Mouse (Mus musculus): ENCODE results near the gene Tmtc4. TPM values are rescaled to one million over a fixed set of nuclear protein-coding genes. Genes with fewer than 3 reads are reported as not detected.

Gene Tmtc4
- 1 to 10 TPM; 2.9 to 4.9 TPM for total RNA-seq (2023)

DNA sequence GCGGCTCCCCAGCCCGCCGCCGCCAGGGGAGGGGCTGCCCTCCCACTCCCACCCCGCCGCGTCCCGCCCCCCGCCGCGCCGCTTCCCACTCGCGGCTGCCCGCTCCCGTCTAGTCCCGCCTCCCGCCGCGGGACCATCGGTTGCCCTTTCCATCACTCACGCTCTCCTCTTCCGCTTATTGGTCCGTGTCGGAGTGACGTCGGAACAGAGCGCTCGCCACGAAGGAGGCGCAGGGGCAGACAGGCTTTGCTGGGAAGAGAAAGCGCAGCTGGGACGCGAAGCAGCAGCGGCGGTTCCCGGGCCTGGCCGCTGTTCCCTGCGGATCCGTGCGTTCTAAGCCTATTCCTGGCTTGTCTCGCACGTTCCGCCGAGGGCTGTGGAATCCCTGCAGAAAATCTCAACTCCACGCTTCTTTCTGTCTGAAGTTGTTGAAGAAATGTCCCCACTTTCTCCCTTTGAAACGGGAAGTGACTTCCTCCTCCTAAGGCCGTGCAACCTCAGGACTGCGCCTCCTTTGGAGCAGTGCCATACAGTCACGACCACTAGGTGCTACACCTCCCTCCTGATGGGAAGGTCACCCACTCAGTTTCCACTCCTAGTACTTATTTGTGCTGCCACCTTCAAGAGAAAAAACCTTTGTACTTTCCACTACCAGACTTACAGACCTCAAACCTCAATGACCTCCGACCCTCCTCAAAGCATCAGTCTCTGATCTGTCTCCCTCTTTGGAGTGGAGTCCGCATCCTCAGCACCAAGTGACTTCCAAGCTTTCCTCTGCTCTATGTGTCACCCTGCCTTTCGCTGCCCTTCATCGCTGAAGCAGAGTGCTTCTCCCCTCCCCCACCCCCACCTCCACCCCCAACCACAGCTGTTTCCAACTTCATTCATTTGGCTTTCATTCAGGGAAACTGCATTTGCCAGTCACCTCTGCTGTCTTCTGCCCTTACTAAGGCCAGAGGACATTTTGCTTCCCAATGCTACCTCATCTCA lies at the start of gene Tmtc4:
Gene Tmtc4, minus strand, starts transcription at position 810 of the 990 bp plus-strand sequence.

GRCm38 (mm10) chr14:122913657-122914056 lies 70.2 kb downstream of the Tmtc4 start, which contains the start of gene Ggact:
Gene Ggact, minus strand, starts transcription at chr14:122913757.

Other genes with a start within 250 kb of the Tmtc4 start
- gene Ggact, start 70.3 kb downstream of the Tmtc4 start, total RNA-seq (2023): 1 to 10 TPM; 1.7 to 1.9 TPM